Mouse (Mus musculus): ENCODE results near the gene Cdc37l1.

DNA sequence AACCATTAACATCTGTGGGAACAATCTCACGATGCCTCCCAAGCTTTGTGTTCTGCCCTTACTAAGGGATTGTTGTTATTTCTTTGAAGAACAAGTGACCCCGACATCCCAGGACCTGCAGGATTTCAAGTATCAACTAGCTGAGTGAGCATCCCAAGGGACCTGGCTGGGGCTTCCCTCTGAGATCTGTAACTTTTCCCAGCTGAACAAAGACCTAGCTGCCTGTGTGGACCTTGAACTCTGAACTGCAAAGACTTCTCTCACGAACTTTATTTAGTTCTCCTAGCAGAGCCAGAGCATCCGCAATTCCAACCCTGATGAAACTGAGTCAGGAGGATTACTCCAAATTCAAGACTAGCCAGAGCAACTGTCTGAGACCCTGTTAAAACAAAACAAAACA is 55.2 kb downstream of the Cdc37l1 start:
- TF ChIP-seq CTCF (IDR thresholded peaks at IDR 0.05; ENCODE audit: control insufficient read depth, insufficient read depth, low read length) = no peak
- TF ChIP-seq POLR2A (IDR thresholded peaks at IDR 0.05; ENCODE audit: borderline replicate concordance, control insufficient read depth, low read depth, low read length) = no peak

Data from bone marrow, adult 2 months (tissue).